Mouse (Mus musculus): ENCODE results near the gene Lsr. TPM values are rescaled to one million over a fixed set of nuclear protein-coding genes. Genes with fewer than 3 reads are reported as not detected.
A peak's percentile ranks its signal among the peaks of the same experiment; 100 is the strongest.

The Lsr gene
- polyA plus RNA-seq (2015; fragmentation: Nextera tagmentation; extraction: Ambion mirVana): 53.8 and 57.9 TPM in 2 replicates

- TF ChIP-seq CTCF (IDR thresholded peaks at IDR 0.05) (no peak), EP300 (IDR thresholded peaks at IDR 0.05) (no peak)
- DNase-seq (ENCODE audit: low spot score) (peak; percentile 88), ATAC-seq (peak; percentile 91)
- Histone ChIP-seq H3K36me3 (ENCODE audit: insufficient read depth, low read length) (no peaks in the 10 kb centered on the region), H3K4me2 (replicated peaks; ENCODE audit: low read depth, low read length) (peak within 1 kb of the TSS; percentile 65), H3K9ac (replicated peaks; ENCODE audit: low read depth) (peak within 1 kb of the TSS; percentile 46), H3K4me1 (ENCODE audit: insufficient read depth, low read depth, low read length) (peaks cover 5% of the 10 kb centered on the region; the same call in 1 of the 2 replicates), H3K9me3 (ENCODE audit: low read length) (no peaks in the 10 kb centered on the region), H3K4me3 (ENCODE audit: low read depth, low read length) (peak within 1 kb of the TSS; percentile 49), H3K27me3 (replicated peaks; ENCODE audit: insufficient read depth, low read length) (no peaks in the 10 kb centered on the region), H3K27ac (ENCODE audit: low read length) (peak within 1 kb of the TSS; percentile 94)
- 0% methylated on average over 19 of the region's 19 CpGs for WGBS
Measured at GRCm38 (mm10) chr7:30973251-30973500, at the start of gene Lsr. Gene Lsr, minus strand, starts transcription at chr7:30973464.

- peak; percentile 50 for ATAC-seq
- WGBS: 31% methylated on average over 10 of the region's 10 CpGs
- Histone ChIP-seq H3K4me3 (ENCODE audit: low read depth, low read length) (no peak overlapping the region), H3K4me1 (ENCODE audit: insufficient read depth, low read depth, low read length) (no peaks in the 10 kb centered on the region), H3K36me3 (ENCODE audit: insufficient read depth, low read length) (no peaks in the 10 kb centered on the region), H3K9ac (replicated peaks; ENCODE audit: low read depth) (no peak overlapping the region), H3K27ac (ENCODE audit: low read length) (no peak overlapping the region), H3K27me3 (replicated peaks; ENCODE audit: insufficient read depth, low read length) (no peaks in the 10 kb centered on the region), H3K9me3 (ENCODE audit: low read length) (no peaks in the 10 kb centered on the region), H3K4me2 (replicated peaks; ENCODE audit: low read depth, low read length) (no peak overlapping the region)
- TF ChIP-seq EP300 (IDR thresholded peaks at IDR 0.05) (no peak), CTCF (IDR thresholded peaks at IDR 0.05) (no peak)
- peak; percentile 49 for DNase-seq (ENCODE audit: low spot score)
Measured at GRCm38 (mm10) chr7:31017104-31017901, 44.0 kb upstream of the Lsr start.

DNA sequence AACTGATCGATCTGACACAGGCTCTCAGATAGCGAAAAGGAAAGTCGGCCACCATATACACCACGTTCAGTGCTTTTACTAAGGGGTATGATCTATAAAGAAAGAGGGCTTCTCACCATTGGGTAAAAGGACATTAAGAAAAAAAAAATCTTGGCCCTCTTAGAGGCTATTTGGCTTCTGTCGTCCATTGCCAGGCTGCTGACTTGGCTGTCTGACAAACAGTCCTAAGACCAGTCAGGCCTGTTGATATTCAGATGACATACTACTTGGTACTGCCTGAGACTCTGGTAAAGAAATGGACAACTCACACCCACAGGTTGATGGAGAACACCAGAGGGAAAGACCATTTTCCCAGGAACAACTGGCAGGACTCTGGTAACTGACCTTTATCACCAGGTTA lies 39.7 kb upstream of the Lsr start:
- Histone ChIP-seq H3K36me3 (ENCODE audit: insufficient read depth, low read length) (no peaks in the 10 kb centered on the region), H3K4me2 (replicated peaks; ENCODE audit: low read depth, low read length) (no peak overlapping the region), H3K9ac (replicated peaks; ENCODE audit: low read depth) (no peak overlapping the region), H3K27me3 (replicated peaks; ENCODE audit: insufficient read depth, low read length) (no peaks in the 10 kb centered on the region), H3K9me3 (ENCODE audit: low read length) (no peaks in the 10 kb centered on the region), H3K4me1 (ENCODE audit: insufficient read depth, low read depth, low read length) (0 out of 2 replicates have a peak, but pooled peaks cover under 1% of the 10 kb centered on the region), H3K27ac (ENCODE audit: low read length) (no peak overlapping the region), H3K4me3 (ENCODE audit: low read depth, low read length) (no peak overlapping the region)
- no peak for TF ChIP-seq CTCF (IDR thresholded peaks at IDR 0.05)
- TF ChIP-seq EP300 (IDR thresholded peaks at IDR 0.05): no peak
- no peak for ATAC-seq
- DNase-seq (ENCODE audit: low spot score): no peak
- 73% methylated on average over 5 of the region's 5 CpGs for WGBS

DNA sequence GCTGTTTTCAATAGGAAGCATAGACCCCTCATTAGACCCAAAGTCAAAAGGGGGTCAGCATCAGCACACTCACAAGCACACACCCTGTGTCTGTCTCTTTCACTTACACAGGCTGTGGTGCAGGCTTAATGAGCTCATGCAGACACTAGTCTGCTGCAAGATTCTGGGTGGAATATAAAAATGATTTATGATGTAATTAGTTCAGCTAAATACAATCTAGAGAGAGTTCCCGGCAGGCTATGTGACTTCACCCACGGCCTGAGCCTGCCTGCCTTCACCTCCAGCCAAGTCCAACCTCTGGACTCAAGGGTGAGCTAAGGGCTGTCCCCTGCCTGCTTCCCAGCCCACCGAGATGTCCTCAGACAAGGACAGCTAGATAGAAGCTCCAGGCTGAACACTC lies 35.6 kb upstream of the Lsr start:
- Histone ChIP-seq H3K4me2 (replicated peaks; ENCODE audit: low read depth, low read length) (no peak overlapping the region), H3K4me1 (ENCODE audit: insufficient read depth, low read depth, low read length) (0 out of 2 replicates have a peak, but pooled peaks cover 2% of the 10 kb centered on the region), H3K9ac (replicated peaks; ENCODE audit: low read depth) (no peak overlapping the region), H3K36me3 (ENCODE audit: insufficient read depth, low read length) (no peaks in the 10 kb centered on the region), H3K4me3 (ENCODE audit: low read depth, low read length) (no peak overlapping the region), H3K27ac (ENCODE audit: low read length) (no peak overlapping the region), H3K27me3 (replicated peaks; ENCODE audit: insufficient read depth, low read length) (no peaks in the 10 kb centered on the region), H3K9me3 (ENCODE audit: low read length) (no peaks in the 10 kb centered on the region)
- TF ChIP-seq EP300 (IDR thresholded peaks at IDR 0.05): no peak
- TF ChIP-seq CTCF (IDR thresholded peaks at IDR 0.05): no peak
- WGBS: 38% methylated on average over 3 of the region's 3 CpGs
- DNase-seq (ENCODE audit: low spot score): no peak
- ATAC-seq: peak; percentile 14; the same call in 1 of the 2 replicates

GRCm38 (mm10) chr7:31008175-31008574 lies 34.9 kb upstream of the Lsr start:
- Histone ChIP-seq H3K9me3 (ENCODE audit: low read length) (no peaks in the 10 kb centered on the region), H3K27me3 (replicated peaks; ENCODE audit: insufficient read depth, low read length) (no peaks in the 10 kb centered on the region), H3K36me3 (ENCODE audit: insufficient read depth, low read length) (no peaks in the 10 kb centered on the region), H3K4me2 (replicated peaks; ENCODE audit: low read depth, low read length) (no peak overlapping the region), H3K27ac (ENCODE audit: low read length) (no peak overlapping the region), H3K9ac (replicated peaks; ENCODE audit: low read depth) (no peak overlapping the region), H3K4me1 (ENCODE audit: insufficient read depth, low read depth, low read length) (0 out of 2 replicates have a peak, but pooled peaks cover 2% of the 10 kb centered on the region), H3K4me3 (ENCODE audit: low read depth, low read length) (no peak overlapping the region)
- ATAC-seq: peak; percentile 65
- WGBS: 43% methylated on average over 1 of the region's 1 CpGs
- TF ChIP-seq EP300 (IDR thresholded peaks at IDR 0.05) (no peak), CTCF (IDR thresholded peaks at IDR 0.05) (no peak)
- DNase-seq (ENCODE audit: low spot score): peak; percentile 45

DNA sequence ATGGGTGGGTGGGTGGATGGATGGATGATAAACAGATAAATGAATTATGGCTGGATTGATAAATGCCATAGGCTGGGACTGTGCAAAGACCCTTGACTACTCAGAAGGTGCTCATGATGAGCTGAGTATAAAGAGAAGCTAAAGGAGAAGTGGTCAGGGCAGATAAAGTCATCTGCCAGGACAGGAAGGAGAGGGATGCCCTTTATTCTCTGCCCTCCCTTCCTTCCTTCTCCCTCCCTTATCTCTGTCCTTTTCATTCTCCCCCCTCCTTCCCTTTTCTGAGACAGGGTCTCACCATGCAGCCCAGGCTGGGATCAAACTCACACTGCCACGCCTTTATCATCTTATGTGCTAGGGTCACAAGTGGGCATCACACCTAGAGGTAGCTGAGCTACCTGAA lies 34.5 kb upstream of the Lsr start:
- no peak overlapping the region for H3K4me2 ChIP-seq (replicated peaks; ENCODE audit: low read depth, low read length)
- H3K27me3 ChIP-seq (replicated peaks; ENCODE audit: insufficient read depth, low read length): no peaks in the 10 kb centered on the region
- no peaks in the 10 kb centered on the region for H3K36me3 ChIP-seq (ENCODE audit: insufficient read depth, low read length)
- DNase-seq (ENCODE audit: low spot score) (no peak), ATAC-seq (0 out of 2 replicates have a peak, but pooled peaks have one; percentile 3)
- no peak overlapping the region for H3K27ac ChIP-seq (ENCODE audit: low read length)
- no peak overlapping the region for H3K9ac ChIP-seq (replicated peaks; ENCODE audit: low read depth)
- 50% methylated on average over 1 of the region's 1 CpGs for WGBS
- H3K9me3 ChIP-seq (ENCODE audit: low read length): no peaks in the 10 kb centered on the region
- H3K4me1 ChIP-seq (ENCODE audit: insufficient read depth, low read depth, low read length): 0 out of 2 replicates have a peak, but pooled peaks cover 2% of the 10 kb centered on the region
- TF ChIP-seq CTCF (IDR thresholded peaks at IDR 0.05) (no peak), EP300 (IDR thresholded peaks at IDR 0.05) (no peak)
- H3K4me3 ChIP-seq (ENCODE audit: low read depth, low read length): no peak overlapping the region

Measured in lung, postnatal 0 days (tissue).